Mouse (Mus musculus) liver, adult 2 months (tissue): ENCODE measurements around the gene Nfic. TPM values are rescaled to one million over a fixed set of nuclear protein-coding genes. Genes with fewer than 3 reads are reported as not detected.
A peak's percentile ranks its signal among the peaks of the same experiment; 100 is the strongest.

Experiments used
- DNase-seq: peaks from one replicate; pipeline ENCODE4 v3.0.0-alpha.2; 2011; ENCODE audit warnings: low read depth, low spot score; ENCODE audit errors: extremely low read depth
- H3K27ac ChIP-seq: fragments of 200-500 bp; replicated peaks from 2 replicates; pipeline ENCODE4 v1.5.1; 2012; ENCODE audit warnings: low read depth, mild to moderate bottlenecking, control low read depth, inconsistent platforms, low read length; ENCODE audit not compliant: insufficient read depth
- H3K27me3 ChIP-seq: fragments of 200-500 bp; 2 replicates; pipeline ENCODE4 v1.6.1; 2012; ENCODE audit warnings: mild to moderate bottlenecking, moderate library complexity, low read length, inconsistent platforms; ENCODE audit not compliant: control insufficient read depth, insufficient read depth
- H3K36me3 ChIP-seq: fragments of 200-500 bp; 2 replicates; pipeline ENCODE4 v1.6.1; 2012; ENCODE audit warnings: low read length, inconsistent platforms; ENCODE audit not compliant: control insufficient read depth, insufficient read depth
- H3K4me1 ChIP-seq: fragments of 200-500 bp; 2 replicates; pipeline ENCODE4 v1.6.1; 2011; ENCODE audit warnings: low read length; ENCODE audit not compliant: control insufficient read depth, insufficient read depth
- H3K4me3 ChIP-seq: fragments of 200-500 bp; 2 replicates; pipeline ENCODE4 v1.5.1; 2011; ENCODE audit warnings: low read depth, mild to moderate bottlenecking, control low read depth, low read length, moderate library complexity; ENCODE audit not compliant: insufficient read depth
- H3K79me2 ChIP-seq: fragments of 200-500 bp; 2 replicates; pipeline ENCODE4 v1.6.1; 2012; ENCODE audit warnings: inconsistent platforms, mild to moderate bottlenecking, low read length, moderate library complexity; ENCODE audit not compliant: control insufficient read depth, insufficient read depth
- H3K9ac ChIP-seq: fragments of 200-500 bp; 2 replicates; pipeline ENCODE4 v1.6.1; 2012; ENCODE audit warnings: low read depth, mild to moderate bottlenecking, control low read depth, inconsistent platforms, low read length
- CTCF ChIP-seq: fragments of 200-500 bp; IDR thresholded peaks from 2 replicates; pipeline ENCODE4 v1.5.1; 2011; ENCODE audit warnings: low read depth, low read length, control low read depth
- POLR2A ChIP-seq: fragments of 200-500 bp; IDR thresholded peaks from 2 replicates; pipeline ENCODE4 v1.6.1; 2011; ENCODE audit warnings: low read length, control low read depth; ENCODE audit not compliant: insufficient read depth; ENCODE audit errors: extremely low read depth
- WGBS: fragments of 180-500 bp; shearing (Covaris S2); methylation state at CpG from one replicate; pipeline ENCODE4 v1.1.7; 2018; 5-methylcytosine and 5-hydroxymethylcytosine counted together
- polyA plus RNA-seq: library from polyadenylated mRNA; depleted of rRNA; stranded (reverse); fragments of >200 nt; gene quantifications from 2 replicates; pipeline ENCODE4 v1.2.3, GENCODE M21; 2012
- total RNA-seq: library from RNA; depleted of rRNA; stranded (reverse); fragments of >200 nt; gene quantifications from 2 replicates; pipeline ENCODE4 v1.2.3, GENCODE M21; 2014

Gene Nfic
- total and polyA plus RNA-seq, 2 experiments, result 7.4 to 32.8 TPM

- no peak for DNase-seq
- Histone ChIP-seq H3K4me1 (peaks cover 16% of the 10 kb centered on the region), H3K27ac (no peak overlapping the region), H3K79me2 (peaks cover 19% of the 10 kb centered on the region), H3K4me3 (no peak overlapping the region), H3K9ac (no peak overlapping the region), H3K27me3 (no peaks in the 10 kb centered on the region), H3K36me3 (no peaks in the 10 kb centered on the region)
- TF ChIP-seq POLR2A (no peak), CTCF (no peak)
- WGBS, result 70% methylated on average over 5 of the region's 5 CpGs
Observed at GRCm38 (mm10) chr10:81382039-81382438, 73.4 kb downstream of the Nfic start.

GRCm38 (mm10) chr10:81379809-81380378 lies 75.5 kb downstream of the Nfic start:
- no peak overlapping the region for H3K4me3 ChIP-seq
- no peak overlapping the region for H3K27ac ChIP-seq
- 89% methylated on average over 6 of the region's 6 CpGs for WGBS
- no peak for TF ChIP-seq CTCF
- TF ChIP-seq POLR2A, result no peak
- H3K36me3 ChIP-seq, result no peaks in the 10 kb centered on the region
- no peaks in the 10 kb centered on the region for H3K27me3 ChIP-seq
- peaks cover 11% of the 10 kb centered on the region for H3K4me1 ChIP-seq
- peaks cover 19% of the 10 kb centered on the region for H3K79me2 ChIP-seq
- no peak overlapping the region for H3K9ac ChIP-seq
- DNase-seq, result no peak

- Histone ChIP-seq H3K4me3 (peak overlapping the region; percentile 57), H3K79me2 (peaks cover 17% of the 10 kb centered on the region; the same call in 1 of the 2 replicates), H3K36me3 (no peaks in the 10 kb centered on the region), H3K27ac (no peak overlapping the region), H3K27me3 (no peaks in the 10 kb centered on the region), H3K9ac (no peak overlapping the region; the same call in 1 of the 2 replicates), H3K4me1 (peaks cover 10% of the 10 kb centered on the region)
- WGBS, result 65% methylated on average over 3 of the region's 3 CpGs
- DNase-seq, result no peak
- TF ChIP-seq POLR2A (no peak), CTCF (no peak)
Observed at GRCm38 (mm10) chr10:81379183-81379553, 76.3 kb downstream of the Nfic start.

GRCm38 (mm10) chr10:81378553-81379182 lies 76.8 kb downstream of the Nfic start:
- no peak overlapping the region for H3K27ac ChIP-seq

GRCm38 (mm10) chr10:81377793-81378552 lies 77.5 kb downstream of the Nfic start, which contains the start of gene Fzr1:
Gene Fzr1, minus strand, starts transcription at chr10:81378516.
- Histone ChIP-seq H3K4me3 (peak within 1 kb of the TSS; percentile 77), H3K4me1 (peaks cover 10% of the 10 kb centered on the region), H3K27me3 (no peaks in the 10 kb centered on the region), H3K9ac (peak within 1 kb of the TSS; percentile 90), H3K36me3 (no peaks in the 10 kb centered on the region), H3K79me2 (peaks cover 20% of the 10 kb centered on the region; the same call in 1 of the 2 replicates), H3K27ac (peak within 1 kb of the TSS; percentile 60)
- WGBS, result under 1% methylated on average over 57 of the region's 59 CpGs
- TF ChIP-seq POLR2A, result peak; percentile 51; the same call in 1 of the 2 replicates
- TF ChIP-seq CTCF, result no peak
- DNase-seq, result no peak

More at GRCm38 (mm10) chr10:81378553-81379182, 76.8 kb downstream of the Nfic start:
- Histone ChIP-seq H3K36me3 (no peaks in the 10 kb centered on the region), H3K27me3 (no peaks in the 10 kb centered on the region), H3K9ac (peak overlapping the region; percentile 20), H3K79me2 (peaks cover 20% of the 10 kb centered on the region; the same call in 1 of the 2 replicates), H3K4me1 (peaks cover 10% of the 10 kb centered on the region), H3K4me3 (peak overlapping the region; percentile 57)
- DNase-seq, result peak; percentile 95
- TF ChIP-seq POLR2A (no peak), CTCF (no peak)
- WGBS, result under 1% methylated on average over 46 of the region's 46 CpGs
